ENCODE assay signal across 8 mouse cellular contexts in the genomic region with DNA sequence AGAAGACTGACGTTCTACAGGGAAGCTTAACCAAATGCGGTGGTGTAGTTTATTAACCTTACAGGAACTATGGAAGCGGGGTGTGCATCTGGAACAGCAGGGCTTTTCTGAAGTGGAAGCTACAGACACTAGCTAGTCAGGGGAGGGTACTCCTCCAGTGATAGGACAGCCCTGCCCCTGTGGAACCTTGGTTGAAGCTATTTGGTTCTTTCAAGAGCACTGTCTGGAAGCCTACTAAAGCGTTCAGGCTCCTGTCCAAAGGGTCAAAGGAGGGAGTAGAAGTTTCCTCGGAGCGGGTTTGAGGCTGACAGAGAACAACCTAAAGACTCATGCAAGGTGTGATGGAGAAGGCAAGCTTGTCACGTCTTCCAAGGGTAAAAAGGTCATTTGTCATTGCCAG. TPM values are rescaled to one million over a fixed set of nuclear protein-coding genes. Genes with fewer than 3 reads are reported as not detected.
DNase-seq lines count a peak whose midpoint lies in the region; ATAC-seq lines count a peak whose summit lies in the region.

No protein-coding gene starts in this region.

- H3K4me2 ChIP-seq in heart, embryonic 14.5 days (ENCODE audit: low read length), result peak overlapping the region; percentile 88
- H3K4me2 ChIP-seq in embryonic facial prominence, embryonic 15.5 days (replicated peaks), result peak overlapping the region; percentile 79
- peak overlapping the region; percentile 80 for H3K4me2 ChIP-seq in kidney, embryonic 14.5 days (replicated peaks; ENCODE audit: low read depth, low read length)
- peak overlapping the region; percentile 74 for H3K4me2 ChIP-seq in midbrain, embryonic 16.5 days (ENCODE audit: low read length)

- H3K36me3 ChIP-seq in heart, embryonic 14.5 days (ENCODE audit: control insufficient read depth, insufficient read depth, low read length), result no peaks in the 10 kb centered on the region
- H3K36me3 ChIP-seq in embryonic facial prominence, embryonic 15.5 days, result no peaks in the 10 kb centered on the region
- no peaks in the 10 kb centered on the region for H3K36me3 ChIP-seq in kidney, embryonic 14.5 days (ENCODE audit: control insufficient read depth, insufficient read depth, low read length)
- no peaks in the 10 kb centered on the region for H3K36me3 ChIP-seq in midbrain, embryonic 16.5 days (ENCODE audit: control insufficient read depth, insufficient read depth, low read length)

- ATAC-seq in heart, embryonic 14.5 days (ENCODE audit: insufficient number of reproducible peaks, insufficient read depth, low FRiP score, low read depth), result no peak
- ATAC-seq in embryonic facial prominence, embryonic 15.5 days (ENCODE audit: insufficient number of reproducible peaks, low FRiP score, low TSS enrichment, low read depth), result no peak
- no peak for ATAC-seq in kidney, embryonic 14.5 days (ENCODE audit: low FRiP score, low TSS enrichment)
- ATAC-seq in midbrain, embryonic 16.5 days, result no peak

- peak overlapping the region in 1 of 2 experiments; percentile 63; a peak in 2 of 4 replicates for H3K4me3 ChIP-seq in heart, embryonic 14.5 days (ENCODE audit: control insufficient read depth in 1 of 2, insufficient read depth in 1 of 2, low read depth in 1 of 2, low read length in 2 of 2)
- H3K4me3 ChIP-seq in embryonic facial prominence, embryonic 15.5 days (replicated peaks), result peak overlapping the region; percentile 76
- H3K4me3 ChIP-seq in kidney, embryonic 14.5 days (ENCODE audit: low read length), result peak overlapping the region; percentile 79
- H3K4me3 ChIP-seq in midbrain, embryonic 16.5 days (ENCODE audit: low read depth, low read length), result peak overlapping the region; percentile 71

- DNase-seq in heart, postnatal 14 days, result no peak
- DNase-seq in B cell, adult 2 months, result no peak
- DNase-seq in left cerebral cortex, postnatal 10 days (ENCODE audit: extremely low spot score in 1 of 2, low spot score in 2 of 2), result no peak
- no peak for DNase-seq in adrenal gland, postnatal 10 days

- no peaks in the 10 kb centered on the region for H3K9me3 ChIP-seq in heart, embryonic 14.5 days (ENCODE audit: control insufficient read depth, low read length)
- no peaks in the 10 kb centered on the region for H3K9me3 ChIP-seq in embryonic facial prominence, embryonic 15.5 days (replicated peaks)
- H3K9me3 ChIP-seq in kidney, embryonic 14.5 days (ENCODE audit: control insufficient read depth, low read length), result no peaks in the 10 kb centered on the region
- H3K9me3 ChIP-seq in midbrain, embryonic 16.5 days (replicated peaks; ENCODE audit: control insufficient read depth, low read length, poor library complexity, severe bottlenecking), result no peaks in the 10 kb centered on the region

- H3K27ac ChIP-seq in heart, embryonic 14.5 days (replicated peaks in 1 of 2; ENCODE audit: control insufficient read depth in 1 of 2, insufficient read depth in 1 of 2, low read depth in 2 of 2, low read length in 2 of 2), result peak overlapping the region in 1 of 2 experiments; percentile 56; a peak in 2 of 4 replicates
- 0 out of 2 replicates have a peak overlapping the region, but pooled peaks have one; percentile 14 for H3K27ac ChIP-seq in embryonic facial prominence, embryonic 15.5 days (replicated peaks)
- no peak overlapping the region for H3K27ac ChIP-seq in kidney, embryonic 14.5 days (ENCODE audit: low read depth, low read length)
- peak overlapping the region; percentile 76 for H3K27ac ChIP-seq in midbrain, embryonic 16.5 days (ENCODE audit: low read length)

- H3K27me3 ChIP-seq in heart, embryonic 14.5 days (ENCODE audit: control insufficient read depth, insufficient read depth, low read length), result no peaks in the 10 kb centered on the region
- H3K27me3 ChIP-seq in embryonic facial prominence, embryonic 15.5 days, result no peaks in the 10 kb centered on the region
- no peaks in the 10 kb centered on the region for H3K27me3 ChIP-seq in kidney, embryonic 14.5 days (ENCODE audit: control insufficient read depth, insufficient read depth, low read length)
- no peaks in the 10 kb centered on the region for H3K27me3 ChIP-seq in midbrain, embryonic 16.5 days (ENCODE audit: control insufficient read depth, insufficient read depth, low read depth, low read length)

- intact Hi-C loops in heart, postnatal 14 days (cut with DNase I), result no loop called here
- intact Hi-C loops in left cerebral cortex, postnatal 10 days (cut with DNase I), result no loop called here

- H3K4me1 ChIP-seq in heart, embryonic 14.5 days (ENCODE audit: control insufficient read depth in 2 of 2, insufficient read depth in 2 of 2, low read length in 2 of 2), result peaks cover 34 to 46% of the 10 kb centered on the region in 2 experiments
- peaks cover 38% of the 10 kb centered on the region for H3K4me1 ChIP-seq in embryonic facial prominence, embryonic 15.5 days
- H3K4me1 ChIP-seq in kidney, embryonic 14.5 days (ENCODE audit: control insufficient read depth, insufficient read depth, low read length), result peaks cover 40% of the 10 kb centered on the region
- peaks cover 17% of the 10 kb centered on the region for H3K4me1 ChIP-seq in midbrain, embryonic 16.5 days (ENCODE audit: control insufficient read depth, insufficient read depth, low read length)

- 31% methylated on average over 7 of the region's 7 CpGs for WGBS in heart, embryonic 14.5 days
- WGBS in embryonic facial prominence, embryonic 15.5 days, result 38% methylated on average over 7 of the region's 7 CpGs
- 43% methylated on average over 7 of the region's 7 CpGs for WGBS in kidney, embryonic 14.5 days
- WGBS in midbrain, embryonic 16.5 days, result 46% methylated on average over 7 of the region's 7 CpGs

- H3K9ac ChIP-seq in heart, embryonic 14.5 days (ENCODE audit: low read length), result peak overlapping the region; percentile 68; the same call in 1 of the 2 replicates
- H3K9ac ChIP-seq in embryonic facial prominence, embryonic 15.5 days, result no peak overlapping the region
- H3K9ac ChIP-seq in kidney, embryonic 14.5 days (ENCODE audit: low read depth, low read length), result peak overlapping the region; percentile 48; the same call in 1 of the 2 replicates
- H3K9ac ChIP-seq in midbrain, embryonic 16.5 days (ENCODE audit: low read depth, low read length), result peak overlapping the region; percentile 64; the same call in 1 of the 2 replicates

RNA-seq across cellular contexts. Expression of a gene that starts 0.9 kb away (rescaled TPM):
- 3.4 and 5.6 TPM in 2 replicates for polyA plus RNA-seq in heart, embryonic 14.5 days (2014; fragmentation: Nextera tagmentation; extraction: Ambion mirVana)
- total RNA-seq in heart, postnatal 14 days (2021), result 10 to 100 TPM; 12.3 to 18.9 TPM
- 3.6 and 4.4 TPM in 2 replicates for polyA plus RNA-seq in embryonic facial prominence, embryonic 15.5 days (2015; fragmentation: Nextera tagmentation; extraction: Ambion mirVana)
- polyA plus RNA-seq in kidney, embryonic 14.5 days (2014; fragmentation: Nextera tagmentation; extraction: Ambion mirVana), result 2.5 and 3.6 TPM in 2 replicates
- polyA plus RNA-seq in midbrain, embryonic 16.5 days (2015; fragmentation: Nextera tagmentation; extraction: Ambion mirVana), result 4.5 and 5.1 TPM in 2 replicates
- 10 to 100 TPM; 14.6 to 16.0 TPM for total RNA-seq in left cerebral cortex, postnatal 10 days (2021)
- 10 to 100 TPM; 15.6 to 37.9 TPM for total RNA-seq in adrenal gland, postnatal 10 days (2021)

RNA-seq across cellular contexts. Expression of a gene that starts 34.4 kb away (rescaled TPM):
- polyA plus RNA-seq in heart, embryonic 14.5 days (2014; fragmentation: Nextera tagmentation; extraction: Ambion mirVana), result 3.3 and 3.4 TPM in 2 replicates
- 1 to 10 TPM; 4.6 to 5.9 TPM for total RNA-seq in heart, postnatal 14 days (2021)
- 11.4 and 12.6 TPM in 2 replicates for polyA plus RNA-seq in embryonic facial prominence, embryonic 15.5 days (2015; fragmentation: Nextera tagmentation; extraction: Ambion mirVana)
- 7.6 and 7.7 TPM in 2 replicates for polyA plus RNA-seq in kidney, embryonic 14.5 days (2014; fragmentation: Nextera tagmentation; extraction: Ambion mirVana)
- polyA plus RNA-seq in midbrain, embryonic 16.5 days (2015; fragmentation: Nextera tagmentation; extraction: Ambion mirVana), result 10.8 and 10.9 TPM in 2 replicates
- total RNA-seq in left cerebral cortex, postnatal 10 days (2021), result 10 to 100 TPM; 13.7 to 14.4 TPM
- total RNA-seq in adrenal gland, postnatal 10 days (2021), result 1 to 10 TPM; 8.0 to 9.1 TPM

RNA-seq across cellular contexts. Expression of a gene that starts 46.2 kb away (rescaled TPM):
- polyA plus RNA-seq in heart, embryonic 14.5 days (2014; fragmentation: Nextera tagmentation; extraction: Ambion mirVana), result 67.3 and 71.4 TPM in 2 replicates
- 10 to 100 TPM; 16.8 to 20.1 TPM for total RNA-seq in heart, postnatal 14 days (2021)
- 144 and 145 TPM in 2 replicates for polyA plus RNA-seq in embryonic facial prominence, embryonic 15.5 days (2015; fragmentation: Nextera tagmentation; extraction: Ambion mirVana)
- 61.1 and 65.8 TPM in 2 replicates for polyA plus RNA-seq in kidney, embryonic 14.5 days (2014; fragmentation: Nextera tagmentation; extraction: Ambion mirVana)
- 153 and 173 TPM in 2 replicates for polyA plus RNA-seq in midbrain, embryonic 16.5 days (2015; fragmentation: Nextera tagmentation; extraction: Ambion mirVana)
- total RNA-seq in left cerebral cortex, postnatal 10 days (2021), result 10 to 100 TPM; 26.6 to 27.3 TPM
- 100 to 1,000 TPM in 1 of 2 experiments, 10 to 100 TPM in 1; 49.5 to 137 TPM for total RNA-seq in adrenal gland, postnatal 10 days (2021)
